Mouse (Mus musculus): ENCODE data around the gene Gm6217.

GRCm38 (mm10) chr1:82959870-82960385 lies 28.7 kb upstream of the Gm6217 start, which contains the start of gene Gm47955:
- TF ChIP-seq ZNF384 (IDR thresholded peaks at IDR 0.05; ENCODE audit: low read depth, low read length) = no peak
- TF ChIP-seq CHD2 (IDR thresholded peaks at IDR 0.05; ENCODE audit: low read depth, low read length) = no peak

Measured in ES-E14 (cell line).